Comparison of ENCODE assay signal across 8 mouse cellular contexts in genomic region chr2:181537444-181538047, GRCm38 (mm10). TPM values are rescaled to one million over a fixed set of nuclear protein-coding genes. Genes with fewer than 3 reads are reported as not detected.
A peak's percentile ranks its signal among the peaks of the same experiment; 100 is the strongest.
DNase-seq lines count a peak whose midpoint lies in the region; ATAC-seq and TF ChIP-seq lines count a peak whose summit lies in the region.

No protein-coding gene starts in this region.

- TF ChIP-seq CTCF in testis, adult 2 months (IDR thresholded peaks at IDR 0.05; ENCODE audit: control insufficient read depth, insufficient read depth, insufficient replicate concordance, low read depth, low read length): no peak
- TF ChIP-seq CTCF in stomach, postnatal 0 days (IDR thresholded peaks at IDR 0.05; ENCODE audit: low read depth): no peak

- no peaks in the 10 kb centered on the region for H3K27me3 ChIP-seq in testis, adult 2 months (ENCODE audit: control insufficient read depth, insufficient read depth, low read length)
- H3K27me3 ChIP-seq in hindbrain, embryonic 12.5 days: no peaks in the 10 kb centered on the region
- H3K27me3 ChIP-seq in megakaryocyte, embryonic 14.5 days (replicated peaks): no peaks in the 10 kb centered on the region
- no peaks in the 10 kb centered on the region for H3K27me3 ChIP-seq in stomach, postnatal 0 days (ENCODE audit: control insufficient read depth, insufficient read depth, low read length)

- no peak overlapping the region for H3K4me3 ChIP-seq in testis, adult 2 months (ENCODE audit: control insufficient read depth, low read depth, low read length)
- no peak overlapping the region for H3K4me3 ChIP-seq in hindbrain, embryonic 12.5 days
- peak overlapping the region; percentile 47 for H3K4me3 ChIP-seq in megakaryocyte, embryonic 14.5 days (replicated peaks)
- no peak overlapping the region for H3K4me3 ChIP-seq in stomach, postnatal 0 days (ENCODE audit: low read depth, low read length)

- DNase-seq in testis, postnatal 10 days (ENCODE audit: low spot score): no peak
- DNase-seq in frontal cortex, postnatal 10 days (ENCODE audit: low spot score in 2 of 2): peak; percentile 41 to 57
- peak; percentile 66 to 79 for DNase-seq in left cerebral cortex, postnatal 36 days (ENCODE audit: low spot score in 2 of 2)
- DNase-seq in stomach, postnatal 0 days (ENCODE audit: low spot score): no peak
- no peak for DNase-seq in thymus, adult 18-20 months

- no peaks in the 10 kb centered on the region for H3K36me3 ChIP-seq in testis, adult 2 months (ENCODE audit: control insufficient read depth, insufficient read depth, low read length)
- H3K36me3 ChIP-seq in hindbrain, embryonic 12.5 days: no peaks in the 10 kb centered on the region
- H3K36me3 ChIP-seq in megakaryocyte, embryonic 14.5 days (replicated peaks; ENCODE audit: low read length): peaks cover 64% of the 10 kb centered on the region
- H3K36me3 ChIP-seq in stomach, postnatal 0 days (ENCODE audit: control insufficient read depth, insufficient read depth, low read length): no peaks in the 10 kb centered on the region

- no peak overlapping the region for H3K9ac ChIP-seq in hindbrain, embryonic 12.5 days
- no peak overlapping the region for H3K9ac ChIP-seq in stomach, postnatal 0 days (ENCODE audit: low read length)

- 86% methylated on average over 2 of the region's 2 CpGs for WGBS in hindbrain, embryonic 12.5 days
- WGBS in stomach, postnatal 0 days: 76% methylated on average over 2 of the region's 2 CpGs

- intact Hi-C loops in left cerebral cortex, postnatal 36 days (cut with DNase I): loop anchor here (5.0 kb wide), 1 partner anchor 40 kb away; no protein-coding TSS in a partner anchor

- TF ChIP-seq POLR2A in testis, adult 2 months (IDR thresholded peaks at IDR 0.05; ENCODE audit: control insufficient read depth, low read depth, low read length): no peak

- no peak for TF ChIP-seq EP300 in stomach, postnatal 0 days (optimal IDR thresholded peaks at IDR 0.05)

- 0 out of 2 replicates have a peak, but pooled peaks cover 3% of the 10 kb centered on the region for H3K4me1 ChIP-seq in testis, adult 2 months (ENCODE audit: control insufficient read depth, insufficient read depth, low read length)
- H3K4me1 ChIP-seq in hindbrain, embryonic 12.5 days: peaks cover 6% of the 10 kb centered on the region
- H3K4me1 ChIP-seq in megakaryocyte, embryonic 14.5 days: peaks cover 40% of the 10 kb centered on the region
- H3K4me1 ChIP-seq in stomach, postnatal 0 days (replicated peaks; ENCODE audit: control insufficient read depth, insufficient read depth): no peaks in the 10 kb centered on the region

- H3K9me3 ChIP-seq in hindbrain, embryonic 12.5 days (replicated peaks): no peaks in the 10 kb centered on the region
- no peaks in the 10 kb centered on the region for H3K9me3 ChIP-seq in megakaryocyte, embryonic 14.5 days
- H3K9me3 ChIP-seq in stomach, postnatal 0 days (ENCODE audit: control insufficient read depth, low read length): no peaks in the 10 kb centered on the region

- no peak overlapping the region for H3K4me2 ChIP-seq in hindbrain, embryonic 12.5 days (replicated peaks)
- no peak overlapping the region for H3K4me2 ChIP-seq in stomach, postnatal 0 days (replicated peaks; ENCODE audit: low read depth)

- peak; percentile 50; the same call in 1 of the 2 replicates for ATAC-seq in hindbrain, embryonic 12.5 days (ENCODE audit: low FRiP score)
- peak; percentile 73 for ATAC-seq in stomach, postnatal 0 days (ENCODE audit: low FRiP score, low TSS enrichment)

- H3K27ac ChIP-seq in testis, adult 2 months (ENCODE audit: control insufficient read depth, insufficient read depth, low read depth, low read length): peak overlapping the region; percentile 12
- H3K27ac ChIP-seq in hindbrain, embryonic 12.5 days: peak overlapping the region; percentile 48; the same call in 1 of the 2 replicates
- peak overlapping the region; percentile 56; the same call in 1 of the 2 replicates for H3K27ac ChIP-seq in stomach, postnatal 0 days (replicated peaks)

RNA-seq across cellular contexts. Expression of gene Dnajc5, which starts 17.3 kb away (rescaled TPM):
- 16.6 and 19.8 TPM in 2 replicates for polyA plus RNA-seq in testis, adult 2 months (2012; rRNA removed)
- polyA plus RNA-seq in hindbrain, embryonic 12.5 days (2016; fragmentation: Nextera tagmentation; extraction: Ambion mirVana): 148 and 150 TPM in 2 replicates
- total RNA-seq in left cerebral cortex, postnatal 36 days (2021): 100 to 1,000 TPM; 285 to 305 TPM
- polyA plus RNA-seq in megakaryocyte, embryonic 14.5 days (2012; ENCODE audit: insufficient read depth, low replicate concordance): 10.4 and 13.9 TPM in 2 replicates
- 50.2 and 52.7 TPM in 2 replicates for polyA plus RNA-seq in stomach, postnatal 0 days (2015; fragmentation: Nextera tagmentation; extraction: Ambion mirVana)

RNA-seq across cellular contexts. Expression of gene Tpd52l2, which starts 40.6 kb away (rescaled TPM):
- 17.4 and 17.5 TPM in 2 replicates for polyA plus RNA-seq in testis, adult 2 months (2012; rRNA removed)
- 120 and 121 TPM in 2 replicates for polyA plus RNA-seq in hindbrain, embryonic 12.5 days (2016; fragmentation: Nextera tagmentation; extraction: Ambion mirVana)
- total RNA-seq in left cerebral cortex, postnatal 36 days (2021): 10 to 100 TPM; 64.1 to 72.6 TPM
- polyA plus RNA-seq in megakaryocyte, embryonic 14.5 days (2012; ENCODE audit: insufficient read depth, low replicate concordance): 7.5 and 38.2 TPM in 2 replicates
- polyA plus RNA-seq in stomach, postnatal 0 days (2015; fragmentation: Nextera tagmentation; extraction: Ambion mirVana): 98.0 and 104 TPM in 2 replicates

RNA-seq across cellular contexts. Expression of gene Abhd16b, which starts 44.5 kb away (rescaled TPM):
- 141 and 146 TPM in 2 replicates for polyA plus RNA-seq in testis, adult 2 months (2012; rRNA removed)
- 0.12 TPM in 1 of 2 replicates, not detected in the other for polyA plus RNA-seq in hindbrain, embryonic 12.5 days (2016; fragmentation: Nextera tagmentation; extraction: Ambion mirVana)
- not detected for total RNA-seq in left cerebral cortex, postnatal 36 days (2021)
- not detected in 2 replicates for polyA plus RNA-seq in megakaryocyte, embryonic 14.5 days (2012; ENCODE audit: insufficient read depth, low replicate concordance)
- polyA plus RNA-seq in stomach, postnatal 0 days (2015; fragmentation: Nextera tagmentation; extraction: Ambion mirVana): 0.08 and 0.15 TPM in 2 replicates

RNA-seq across cellular contexts. Expression of gene Uckl1, which starts 47.1 kb away (rescaled TPM):
- 44.4 and 44.5 TPM in 2 replicates for polyA plus RNA-seq in testis, adult 2 months (2012; rRNA removed)
- 64.2 and 66.3 TPM in 2 replicates for polyA plus RNA-seq in hindbrain, embryonic 12.5 days (2016; fragmentation: Nextera tagmentation; extraction: Ambion mirVana)
- total RNA-seq in left cerebral cortex, postnatal 36 days (2021): 10 to 100 TPM; 33.1 to 65.4 TPM
- 58.8 and 109 TPM in 2 replicates for polyA plus RNA-seq in megakaryocyte, embryonic 14.5 days (2012; ENCODE audit: insufficient read depth, low replicate concordance)
- polyA plus RNA-seq in stomach, postnatal 0 days (2015; fragmentation: Nextera tagmentation; extraction: Ambion mirVana): 37.1 and 39.7 TPM in 2 replicates

RNA-seq across cellular contexts. Expression of gene Prpf6, which starts 54.1 kb away (rescaled TPM):
- 19.5 and 20.1 TPM in 2 replicates for polyA plus RNA-seq in testis, adult 2 months (2012; rRNA removed)
- 72.0 and 72.4 TPM in 2 replicates for polyA plus RNA-seq in hindbrain, embryonic 12.5 days (2016; fragmentation: Nextera tagmentation; extraction: Ambion mirVana)
- total RNA-seq in left cerebral cortex, postnatal 36 days (2021): 10 to 100 TPM; 49.8 to 54.4 TPM
- 3.6 and 12.6 TPM in 2 replicates for polyA plus RNA-seq in megakaryocyte, embryonic 14.5 days (2012; ENCODE audit: insufficient read depth, low replicate concordance)
- polyA plus RNA-seq in stomach, postnatal 0 days (2015; fragmentation: Nextera tagmentation; extraction: Ambion mirVana): 28.3 and 28.4 TPM in 2 replicates

Comparison
In these comparisons a context has a peak if more than half of its experiments do, and no peak if none do; other contexts are left out.
1. DNase-seq: peak in frontal cortex, postnatal 10 days (2 of 2) and left cerebral cortex, postnatal 36 days (2 of 2); none in testis, postnatal 10 days (single experiment), stomach, postnatal 0 days (single experiment) and thymus, adult 18-20 months (0 of 2).
2. RNA of gene Abhd16b, which starts 44.5 kb away (polyA plus RNA-seq): 141 to 146 TPM in testis, adult 2 months; 0.08 to 0.15 TPM in stomach, postnatal 0 days, 0.12 TPM in hindbrain, embryonic 12.5 days and not detected in megakaryocyte, embryonic 14.5 days; every median in the first group is over 100 times any median in the second.
3. Peak in every context shown above with its lines, with median percentiles within 50 percentile points of each other: H3K27ac ChIP-seq.